Mouse (Mus musculus) kidney, postnatal 4 days (tissue): ENCODE measurements around the gene Tap2.
"Not testable (repeated sequence)": the region's sequence is repeated elsewhere in the genome, so short reads cannot be mapped to it uniquely, and the experiment has no call there.

Source experiments
- DNase-seq, 2 experiments: peaks; one replicate each; pipeline ENCODE4 v3.0.0; 2021; ENCODE audit warnings: mixed read lengths in 2 of 2

The Tap2 gene

GRCm38 (mm10) chr17:34215176-34215575 lies 11.8 kb downstream of the Tap2 start:
- DNase-seq: no peak

DNA sequence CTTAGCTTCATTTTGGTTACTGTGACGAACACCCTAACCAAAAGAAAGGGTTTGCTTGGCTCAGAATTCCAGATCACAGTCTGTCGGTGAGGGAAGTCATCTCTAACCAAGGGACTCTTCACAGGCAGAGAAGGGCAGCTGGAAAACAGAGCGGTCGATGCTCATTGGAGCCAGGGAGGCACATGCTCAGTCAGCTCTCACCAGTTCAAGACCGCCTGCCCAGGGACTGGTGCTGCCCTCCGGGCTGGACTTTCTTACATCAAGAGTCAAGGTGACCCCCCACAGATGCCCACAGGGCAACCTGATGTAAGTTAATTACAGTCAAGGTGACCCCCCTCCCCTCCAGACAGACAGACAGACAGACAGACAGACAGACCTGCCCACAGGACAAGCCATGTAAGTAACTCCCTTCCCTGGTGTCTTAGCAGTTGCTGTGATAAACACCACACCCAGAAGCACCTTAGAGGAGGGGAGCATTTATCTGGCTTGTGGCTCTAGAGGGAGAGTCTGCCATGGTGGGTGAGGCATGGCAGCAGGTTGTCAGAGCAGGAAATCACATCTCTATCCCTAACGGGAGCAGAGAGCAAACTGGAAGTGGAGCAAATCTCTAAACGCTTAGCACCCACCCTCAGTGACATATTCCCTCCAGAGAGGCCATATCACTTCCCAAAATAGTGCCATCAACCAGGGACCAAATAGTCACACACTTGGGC lies 14.0 kb downstream of the Tap2 start:
- no peak for DNase-seq

- DNase-seq: no peak
Measured at GRCm38 (mm10) chr17:34217986-34218385, 14.7 kb downstream of the Tap2 start.

DNA sequence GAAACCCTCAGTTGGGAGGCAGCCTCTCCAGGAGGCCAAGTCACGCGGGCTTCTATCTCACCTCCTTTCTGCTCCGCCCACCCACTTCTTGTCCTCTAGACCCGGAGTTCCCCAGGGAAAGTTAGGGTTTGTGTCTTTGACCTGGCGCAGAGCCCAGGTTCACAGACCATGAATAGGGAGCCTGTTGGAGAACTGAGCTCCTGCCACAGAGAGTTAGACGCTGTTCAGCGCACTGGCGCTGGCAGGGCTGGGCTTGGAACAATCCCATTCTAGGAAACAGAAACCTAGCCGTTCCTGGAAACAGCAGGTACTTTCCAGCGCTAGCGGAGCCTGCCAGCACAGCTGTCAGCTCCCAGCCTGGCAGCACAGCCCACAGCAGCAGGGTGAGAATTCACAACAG lies 15.3 kb downstream of the Tap2 start:
- DNase-seq: peak; percentile 40 to 60

DNA sequence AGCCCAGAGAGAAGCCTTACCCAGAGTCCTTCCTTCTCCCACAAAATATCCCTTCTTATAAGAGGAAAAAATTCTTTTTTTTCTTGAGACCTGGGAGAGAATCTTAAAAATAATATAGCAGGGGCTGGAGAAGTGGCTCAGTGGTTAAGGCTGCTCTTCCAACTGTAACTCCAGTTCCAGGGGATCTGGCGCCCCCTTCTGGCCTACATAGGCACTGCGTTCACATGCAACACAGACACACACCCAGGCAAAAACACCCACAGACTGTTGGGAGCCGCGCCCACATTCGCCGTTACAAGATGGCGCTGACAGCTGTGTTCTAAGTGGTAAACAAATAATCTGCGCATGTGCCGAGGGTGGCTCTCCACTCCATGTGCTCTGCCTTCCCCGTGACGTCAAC lies 15.8 kb downstream of the Tap2 start:
- peak; percentile 76 to 78 for DNase-seq

DNA sequence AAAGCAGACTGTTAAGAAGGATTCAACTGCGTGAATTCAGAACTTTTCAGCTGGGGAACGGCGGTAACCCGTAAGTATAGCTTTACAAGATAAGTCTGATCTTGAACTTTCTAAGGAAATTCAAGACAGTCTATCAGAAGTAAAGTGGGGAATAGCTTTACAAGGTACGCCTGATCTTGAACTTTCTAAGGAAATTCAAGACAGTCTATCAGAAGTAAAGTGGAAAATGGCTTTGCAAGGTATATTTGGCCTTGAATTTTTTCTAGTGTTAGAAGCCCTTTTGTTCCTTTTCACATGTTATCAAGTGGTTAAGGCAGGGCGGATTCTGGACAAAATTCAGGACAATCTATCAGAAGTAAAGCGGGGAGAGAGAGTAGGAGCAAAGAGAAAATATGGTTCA lies 16.5 kb downstream of the Tap2 start:
- not testable (repeated sequence) for DNase-seq

GRCm38 (mm10) chr17:34220401-34220800 lies 17.1 kb downstream of the Tap2 start:
- not testable (repeated sequence) for DNase-seq

DNA sequence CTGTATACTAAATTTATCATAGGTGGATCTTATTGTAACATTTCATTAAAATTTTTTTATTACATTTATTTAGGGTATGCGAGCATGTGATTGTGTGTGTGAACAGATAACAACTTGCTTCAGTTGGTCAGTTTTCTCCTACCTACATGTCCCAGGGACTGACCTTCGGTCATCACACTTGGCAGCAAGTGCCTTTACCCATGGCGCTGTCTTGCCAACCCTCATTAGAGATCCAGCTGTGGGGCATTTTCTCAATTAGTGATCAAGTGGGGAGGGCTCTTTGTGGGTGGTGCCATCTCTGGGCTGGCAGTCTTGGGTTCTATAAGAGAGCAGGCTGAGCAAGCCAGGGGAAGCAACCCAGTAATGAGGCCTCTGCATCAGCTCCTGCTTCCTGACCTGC lies 21.5 kb downstream of the Tap2 start:
- DNase-seq: no peak

DNA sequence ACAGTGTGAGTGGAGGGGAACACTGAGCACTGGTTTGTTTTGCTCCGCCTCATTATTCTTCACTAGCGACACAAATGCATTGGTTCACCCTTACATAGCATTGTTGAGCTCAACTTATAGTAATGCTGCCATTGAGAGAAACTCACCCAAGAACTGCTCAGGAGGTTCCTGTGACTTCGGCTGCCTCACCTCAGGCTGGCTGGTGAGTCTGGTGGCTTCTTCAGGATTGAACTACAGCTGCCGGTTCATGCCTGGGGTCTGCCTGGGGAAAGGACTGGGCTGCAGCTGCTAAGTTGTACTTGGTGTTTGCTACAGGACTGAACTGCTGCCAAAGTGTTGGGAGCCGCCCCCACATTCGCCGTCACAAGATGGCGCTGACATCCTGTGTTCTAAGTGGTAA lies 22.1 kb downstream of the Tap2 start:
- DNase-seq: no peak

DNA sequence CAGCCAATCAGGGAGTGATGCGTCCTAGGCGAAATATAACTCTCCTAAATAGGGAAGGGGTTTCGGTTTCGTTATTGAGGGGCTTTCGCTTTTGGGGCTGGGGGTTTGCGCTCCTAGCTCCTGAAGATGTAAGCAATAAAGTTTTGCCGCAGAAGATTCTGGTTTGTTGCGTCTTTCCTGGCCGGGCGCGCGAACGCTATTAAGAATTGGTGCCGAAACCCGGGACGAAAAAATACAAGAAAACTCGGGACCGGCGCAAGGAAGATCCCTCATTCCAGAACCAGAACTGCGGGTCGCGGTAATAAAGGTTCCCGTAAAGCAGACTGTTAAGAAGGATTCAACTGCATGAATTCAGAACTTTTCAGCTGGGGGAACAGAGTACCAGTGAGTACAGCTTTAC lies 22.6 kb downstream of the Tap2 start:
- DNase-seq: not testable (repeated sequence)

DNA sequence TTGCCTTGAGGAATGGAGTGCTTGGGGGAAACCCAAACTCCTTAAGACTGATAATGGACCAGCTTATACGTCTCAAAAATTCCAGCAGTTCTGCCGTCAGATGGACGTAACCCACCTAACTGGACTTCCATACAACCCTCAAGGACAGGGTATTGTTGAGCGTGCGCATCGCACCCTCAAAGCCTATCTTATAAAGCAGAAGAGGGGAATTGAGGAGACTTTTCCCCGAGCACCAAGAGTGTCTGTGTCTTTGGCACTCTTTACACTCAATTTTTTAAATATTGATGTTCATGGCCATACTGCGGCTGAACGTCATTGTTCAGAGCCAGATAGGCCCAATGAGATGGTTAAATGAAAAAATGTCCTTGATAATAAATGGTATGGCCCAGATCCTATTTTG lies 27.6 kb downstream of the Tap2 start:
- not testable (repeated sequence) for DNase-seq

DNA sequence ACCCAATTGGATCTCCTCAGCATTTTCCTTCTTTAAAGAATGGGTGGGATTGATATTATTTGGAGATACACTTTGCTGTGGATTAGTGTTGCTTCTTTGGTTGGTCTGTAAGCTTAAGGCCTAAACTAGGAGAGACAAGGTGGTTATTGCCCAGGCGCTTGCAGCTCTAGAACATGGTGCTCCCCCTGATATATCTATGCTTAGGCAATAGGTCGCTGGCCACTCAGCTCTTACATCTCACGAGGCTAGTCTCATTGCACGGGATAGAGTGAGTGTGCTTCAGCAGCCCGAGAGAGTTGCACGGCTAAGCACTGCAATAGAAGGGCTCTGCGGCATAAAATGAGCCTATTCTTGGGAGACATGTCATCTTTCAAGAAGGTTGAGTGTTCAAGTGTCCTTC lies 28.7 kb downstream of the Tap2 start:
- not testable (repeated sequence) for DNase-seq

GRCm38 (mm10) chr17:34234926-34235325 lies 31.6 kb downstream of the Tap2 start:
- DNase-seq: peak; percentile 81 to 86

- DNase-seq: peak; percentile 26 to 49
Measured at GRCm38 (mm10) chr17:34236691-34237090, 33.4 kb downstream of the Tap2 start.

DNA sequence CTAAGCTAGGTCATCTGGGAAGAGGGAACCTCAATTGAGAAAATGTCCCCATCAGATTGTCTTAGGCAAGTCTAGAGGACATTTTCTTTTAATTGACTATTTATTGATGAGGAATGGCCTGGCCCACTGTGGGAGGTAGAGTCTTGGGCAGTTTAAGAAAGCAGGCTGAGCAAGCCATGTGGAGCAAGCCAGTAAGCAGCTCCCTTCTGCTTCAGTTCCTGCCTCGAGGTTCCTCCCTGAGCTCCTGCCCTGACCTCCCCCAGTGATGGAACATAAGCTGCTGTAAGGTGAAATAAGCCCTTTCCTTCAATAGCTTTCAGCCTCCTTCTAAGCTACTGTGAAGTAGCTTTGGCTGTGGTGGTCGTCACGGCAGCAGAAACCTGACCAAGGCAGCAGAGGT lies 34.4 kb downstream of the Tap2 start:
- DNase-seq: no peak

- peak; percentile 17 to 38 for DNase-seq
Measured at GRCm38 (mm10) chr17:34238706-34239105, 35.4 kb downstream of the Tap2 start, which contains the start of gene H2-Ob. TSS of gene H2-Ob (plus strand) at chr17:34238903.

GRCm38 (mm10) chr17:34239601-34240041 lies 36.3 kb downstream of the Tap2 start:
- no peak for DNase-seq

- DNase-seq: no peak
Measured at GRCm38 (mm10) chr17:34240366-34240765, 37.0 kb downstream of the Tap2 start.

DNA sequence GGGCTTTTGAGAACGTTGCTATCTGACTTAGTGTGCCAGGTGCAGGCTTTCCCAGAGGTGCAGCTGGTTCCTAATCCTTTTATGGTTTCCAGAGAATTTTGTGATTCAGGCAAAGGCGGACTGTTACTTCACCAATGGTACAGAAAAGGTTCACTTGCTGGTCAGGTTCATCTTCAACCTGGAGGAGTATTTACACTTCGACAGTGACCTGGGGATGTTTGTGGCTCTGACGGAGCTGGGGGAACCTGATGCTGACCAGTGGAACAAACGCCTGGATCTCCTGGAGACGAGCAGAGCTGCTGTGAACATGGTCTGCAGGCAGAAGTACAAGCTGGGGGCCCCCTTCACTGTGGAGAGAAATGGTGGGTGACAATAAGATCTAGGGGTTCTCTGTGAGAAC lies 37.6 kb downstream of the Tap2 start:
- no peak for DNase-seq

DNA sequence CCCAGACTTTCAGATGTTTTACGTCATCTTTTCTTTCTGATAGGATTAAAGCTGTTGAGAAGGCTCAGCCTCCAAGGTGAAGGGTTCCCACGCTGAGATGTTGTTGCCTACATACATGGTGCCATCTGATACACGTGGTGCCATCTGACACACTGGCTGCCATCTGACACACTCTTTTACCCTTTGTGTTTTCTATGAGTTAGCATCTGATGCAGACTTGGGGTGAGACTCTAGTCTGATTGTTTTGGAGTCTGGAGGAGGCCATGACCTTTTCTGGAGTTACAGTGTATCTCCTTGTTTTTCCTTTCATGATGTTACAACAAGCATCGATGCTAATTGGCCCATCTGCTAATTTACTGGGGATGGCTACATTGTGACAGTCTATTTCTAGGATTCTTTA lies 41.3 kb downstream of the Tap2 start:
- DNase-seq: no peak

GRCm38 (mm10) chr17:34247047-34247446 lies 43.7 kb downstream of the Tap2 start:
- DNase-seq: no peak

DNA sequence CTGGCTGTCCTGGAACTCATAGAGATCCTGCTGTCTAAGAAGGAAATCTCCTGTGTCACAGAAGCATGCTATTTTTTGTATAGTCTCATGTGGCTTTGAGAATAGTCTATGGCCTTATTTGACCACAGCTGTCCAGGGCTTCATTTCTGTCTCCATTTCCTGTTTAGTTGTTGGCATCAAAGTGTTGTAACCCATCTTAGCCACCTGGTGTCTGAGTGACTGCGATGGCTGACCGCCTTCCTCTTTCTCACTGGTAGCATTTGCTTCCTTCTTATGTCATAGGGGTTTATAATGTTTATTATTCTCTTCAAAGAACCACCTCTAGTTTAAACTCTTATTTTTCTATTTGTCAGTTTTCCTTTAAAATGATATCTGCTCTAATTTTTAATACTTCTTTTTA lies 45.4 kb downstream of the Tap2 start:
- DNase-seq: no peak

GRCm38 (mm10) chr17:34249361-34249760 lies 46.0 kb downstream of the Tap2 start:
- no peak for DNase-seq

DNA sequence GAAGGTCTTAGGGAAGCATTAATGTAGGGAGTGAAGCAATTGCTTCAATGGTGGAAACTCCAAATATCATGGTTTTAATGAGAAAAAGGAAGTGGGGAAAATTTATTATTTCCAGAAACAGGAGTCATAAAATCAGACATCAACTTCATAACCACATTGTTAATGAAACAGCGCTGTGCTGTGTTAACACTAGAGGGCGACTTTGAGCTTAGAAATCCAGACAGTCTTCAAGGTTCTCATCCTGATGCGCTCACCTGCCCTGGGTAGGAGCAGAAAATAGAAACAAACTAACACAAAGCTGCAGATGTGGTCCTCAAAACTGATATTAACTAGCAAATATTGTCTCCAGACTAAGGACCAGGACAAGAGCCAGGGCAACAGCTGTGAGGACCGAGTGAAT lies 46.6 kb downstream of the Tap2 start:
- peak; percentile 61 to 64 for DNase-seq

DNA sequence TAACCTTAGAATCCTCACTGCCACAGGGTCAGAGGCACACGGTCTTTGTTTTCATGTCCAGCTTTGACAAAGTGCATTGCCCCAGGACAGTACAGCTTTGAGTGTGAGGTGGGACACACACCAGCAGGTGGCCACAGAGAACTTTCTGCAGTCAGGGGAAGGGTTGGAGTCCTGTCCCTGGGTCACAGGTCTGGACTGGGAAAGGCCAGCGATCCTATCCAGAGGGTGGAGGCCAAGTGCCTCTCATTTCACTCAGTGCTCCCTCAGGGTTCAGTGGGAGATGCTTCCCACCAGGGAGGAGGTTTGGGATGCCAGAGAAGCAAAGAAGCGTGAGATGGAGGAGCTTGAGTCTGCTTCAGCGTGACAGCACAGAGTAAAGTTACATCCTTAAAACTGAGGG lies 48.3 kb downstream of the Tap2 start:
- peak; percentile 32 to 58 for DNase-seq
